Comparison of ENCODE assay signal across 8 mouse cellular contexts in genomic region chr1:59484791-59485785, GRCm38 (mm10). TPM values are rescaled to one million over a fixed set of nuclear protein-coding genes. Genes with fewer than 3 reads are reported as not detected.
A peak's percentile ranks its signal among the peaks of the same experiment; 100 is the strongest.
DNase-seq lines count a peak whose midpoint lies in the region; ATAC-seq and TF ChIP-seq lines count a peak whose summit lies in the region.

No protein-coding gene starts in this region.

- ATAC-seq in forebrain, postnatal 0 days: no peak
- no peak for ATAC-seq in neural tube, embryonic 15.5 days (ENCODE audit: low FRiP score)
- ATAC-seq in megakaryocyte progenitor cell, adult 5-6 weeks (replicated peaks; ENCODE audit: poor library complexity): no peak

- peaks cover 11% of the 10 kb centered on the region for H3K4me1 ChIP-seq in kidney, adult 2 months (ENCODE audit: control insufficient read depth, insufficient read depth, low read length)
- H3K4me1 ChIP-seq in forebrain, postnatal 0 days (ENCODE audit: insufficient read depth): peaks cover 14% of the 10 kb centered on the region
- peaks cover 9% of the 10 kb centered on the region for H3K4me1 ChIP-seq in liver, adult 2 months (ENCODE audit: control insufficient read depth, insufficient read depth, low read length)
- peaks cover 64% of the 10 kb centered on the region for H3K4me1 ChIP-seq in neural tube, embryonic 15.5 days

- no peak overlapping the region for H3K27ac ChIP-seq in kidney, adult 2 months (ENCODE audit: insufficient read depth, low read depth, low read length)
- H3K27ac ChIP-seq in forebrain, postnatal 0 days (ENCODE audit: low read depth, low read length): peak overlapping the region; percentile 29; the same call in 1 of the 2 replicates
- peak overlapping the region; percentile 55 for H3K27ac ChIP-seq in liver, adult 2 months (replicated peaks; ENCODE audit: insufficient read depth, low read depth, low read length)
- H3K27ac ChIP-seq in neural tube, embryonic 15.5 days (replicated peaks): peak overlapping the region; percentile 60

- peaks cover 26% of the 10 kb centered on the region for H3K79me2 ChIP-seq in liver, adult 2 months (ENCODE audit: control insufficient read depth, insufficient read depth, low read length)

- no peak for DNase-seq in kidney, adult 2 months
- DNase-seq in kidney, adult 9 months: no peak
- peak; percentile 50 for DNase-seq in cerebellum, adult 11 months
- no peak for DNase-seq in forebrain, postnatal 0 days
- peak; percentile 57 for DNase-seq in liver, adult 2 months (ENCODE audit: extremely low read depth, low read depth, low spot score)
- DNase-seq in ovary, postnatal 14 days (ENCODE audit: low spot score): no peak

- H3K4me3 ChIP-seq in kidney, adult 2 months (ENCODE audit: insufficient read depth, low read depth, low read length): peak overlapping the region; percentile 58
- peak overlapping the region; percentile 49 for H3K4me3 ChIP-seq in forebrain, postnatal 0 days (ENCODE audit: low read depth, low read length)
- peak overlapping the region; percentile 25 for H3K4me3 ChIP-seq in liver, adult 2 months (ENCODE audit: insufficient read depth, low read depth, low read length)
- H3K4me3 ChIP-seq in neural tube, embryonic 15.5 days (replicated peaks): peak overlapping the region; percentile 61

- H3K9me3 ChIP-seq in forebrain, postnatal 0 days (ENCODE audit: low read length): no peaks in the 10 kb centered on the region
- H3K9me3 ChIP-seq in neural tube, embryonic 15.5 days (replicated peaks): no peaks in the 10 kb centered on the region

- peak overlapping the region; percentile 28 for H3K9ac ChIP-seq in forebrain, postnatal 0 days
- H3K9ac ChIP-seq in liver, adult 2 months (ENCODE audit: low read depth, low read length): peak overlapping the region; percentile 93
- peak overlapping the region; percentile 62 for H3K9ac ChIP-seq in neural tube, embryonic 15.5 days (replicated peaks)

- peak overlapping the region; percentile 95 for H3K4me2 ChIP-seq in forebrain, postnatal 0 days (ENCODE audit: low read depth)
- peak overlapping the region; percentile 95 for H3K4me2 ChIP-seq in neural tube, embryonic 15.5 days

- WGBS in kidney, adult 2 months: 70% methylated on average over 16 of the region's 16 CpGs
- 19% methylated on average over 16 of the region's 16 CpGs for WGBS in forebrain, postnatal 0 days
- 20% methylated on average over 16 of the region's 16 CpGs for WGBS in liver, adult 2 months
- 12% methylated on average over 16 of the region's 16 CpGs for WGBS in neural tube, embryonic 15.5 days

- TF ChIP-seq CTCF in kidney, adult 2 months (conservative IDR thresholded peaks at IDR 0.05; ENCODE audit: insufficient read depth, insufficient read length, low read depth, low read length): no peak
- no peak for TF ChIP-seq CTCF in forebrain, postnatal 0 days (IDR thresholded peaks at IDR 0.05; ENCODE audit: low read depth)
- no peak for TF ChIP-seq CTCF in liver, adult 2 months (IDR thresholded peaks at IDR 0.05; ENCODE audit: low read depth, low read length)

- TF ChIP-seq POLR2A in kidney, adult 2 months (IDR thresholded peaks at IDR 0.05; ENCODE audit: low read depth, low read length): no peak
- TF ChIP-seq POLR2A in liver, adult 2 months (IDR thresholded peaks at IDR 0.05; ENCODE audit: extremely low read depth, insufficient read depth, low read length): no peak

- no peaks in the 10 kb centered on the region for H3K27me3 ChIP-seq in kidney, adult 2 months (replicated peaks; ENCODE audit: control insufficient read depth, insufficient read depth, low read length)
- peaks cover 5% of the 10 kb centered on the region; the same call in 1 of the 2 replicates for H3K27me3 ChIP-seq in forebrain, postnatal 0 days (ENCODE audit: insufficient read depth, low read length)
- H3K27me3 ChIP-seq in liver, adult 2 months (ENCODE audit: control insufficient read depth, insufficient read depth, low read length): no peaks in the 10 kb centered on the region
- H3K27me3 ChIP-seq in neural tube, embryonic 15.5 days (replicated peaks): peaks cover 2% of the 10 kb centered on the region; the same call in 1 of the 2 replicates

- H3K36me3 ChIP-seq in kidney, adult 2 months (ENCODE audit: control insufficient read depth, insufficient read depth, low read length): no peaks in the 10 kb centered on the region
- H3K36me3 ChIP-seq in forebrain, postnatal 0 days (ENCODE audit: insufficient read depth): no peaks in the 10 kb centered on the region
- no peaks in the 10 kb centered on the region for H3K36me3 ChIP-seq in liver, adult 2 months (ENCODE audit: control insufficient read depth, insufficient read depth, low read length)
- H3K36me3 ChIP-seq in neural tube, embryonic 15.5 days: no peaks in the 10 kb centered on the region

RNA-seq across cellular contexts. Expression of gene Fzd7, which starts 2.9 kb away (rescaled TPM):
- polyA plus RNA-seq in kidney, adult 2 months (2012; rRNA removed): 8.6 and 12.6 TPM in 2 replicates
- 8.6 and 13.9 TPM in 2 replicates for total RNA-seq in forebrain, postnatal 0 days (2014; rRNA removed)
- polyA plus RNA-seq in forebrain, postnatal 0 days (2015; fragmentation: Nextera tagmentation; extraction: Ambion mirVana): 1.5 and 1.9 TPM in 2 replicates
- 4.5 and 5.6 TPM in 2 replicates for total RNA-seq in liver, adult 2 months (2014; rRNA removed)
- polyA plus RNA-seq in liver, adult 2 months (2012; rRNA removed): 11.7 and 12.8 TPM in 2 replicates
- 3.5 and 4.5 TPM in 2 replicates for polyA plus RNA-seq in neural tube, embryonic 15.5 days (2015; fragmentation: Nextera tagmentation; extraction: Ambion mirVana)
- 6.7 and 7.5 TPM in 2 replicates for total RNA-seq in megakaryocyte progenitor cell, adult 5-6 weeks (2015)
- total RNA-seq in megakaryocyte progenitor cell, adult 5-6 weeks (2017): 4.2 and 7.0 TPM in 2 replicates

RNA-seq across cellular contexts. Expression of gene Gm973, which starts 31.0 kb away (rescaled TPM):
- 0.22 and 0.46 TPM in 2 replicates for polyA plus RNA-seq in kidney, adult 2 months (2012; rRNA removed)
- total RNA-seq in forebrain, postnatal 0 days (2014; rRNA removed): 5.4 and 11.2 TPM in 2 replicates
- 6.5 and 13.8 TPM in 2 replicates for polyA plus RNA-seq in forebrain, postnatal 0 days (2015; fragmentation: Nextera tagmentation; extraction: Ambion mirVana)
- 0.27 TPM in 1 of 2 replicates, not detected in the other for total RNA-seq in liver, adult 2 months (2014; rRNA removed)
- not detected in 2 replicates for polyA plus RNA-seq in liver, adult 2 months (2012; rRNA removed)
- 9.6 and 10.0 TPM in 2 replicates for polyA plus RNA-seq in neural tube, embryonic 15.5 days (2015; fragmentation: Nextera tagmentation; extraction: Ambion mirVana)
- total RNA-seq in megakaryocyte progenitor cell, adult 5-6 weeks (2015): 0.30 TPM in 1 of 2 replicates, not detected in the other
- 0.20 TPM in 1 of 2 replicates, not detected in the other for total RNA-seq in megakaryocyte progenitor cell, adult 5-6 weeks (2017)

Comparison
In these comparisons a context has a peak if more than half of its experiments do, and no peak if none do; other contexts are left out.
1. DNase-seq: peak in cerebellum, adult 11 months (single experiment) and liver, adult 2 months (single experiment); none in kidney, adult 2 months (single experiment), kidney, adult 9 months (single experiment), forebrain, postnatal 0 days (single experiment) and ovary, postnatal 14 days (single experiment).
2. H3K9ac ChIP-seq: peak in every context shown above with its lines; median percentile 93 in liver, adult 2 months; 62 in neural tube, embryonic 15.5 days; 28 in forebrain, postnatal 0 days.
3. Peak in every context shown above with its lines, with median percentiles within 50 percentile points of each other: H3K4me3 ChIP-seq.